Mouse (Mus musculus) MEL (cell line): Measurements from ENCODE around the gene Men1.

Experiments used
- CHD1 ChIP-seq: IDR thresholded peaks from 2 replicates; pipeline ENCODE4 v1.6.1; 2012; ENCODE audit warnings: low read depth, mild to moderate bottlenecking, inconsistent platforms, low read length, improper control_type of control experiment
- CHD2 ChIP-seq: IDR thresholded peaks from 2 replicates; pipeline ENCODE4 v1.6.1; 2011; ENCODE audit warnings: low read length, improper control_type of control experiment
- CTCF ChIP-seq, 3 experiments: IDR thresholded peaks in 2 of 3; conservative IDR thresholded peaks in 1 of 3; 2 replicates each; pipeline ENCODE4 v1.5.1; 2011 to 2012; ENCODE audit warnings: low read length in 3 of 3, low read depth in 2 of 3, mild to moderate bottlenecking in 2 of 3, improper control_type of control experiment in 1 of 3, inconsistent platforms in 1 of 3, mixed read lengths in 1 of 3, moderate library complexity in 1 of 3; ENCODE audit not compliant: control insufficient read depth in 1 of 3, insufficient read depth in 1 of 3, poor library complexity in 1 of 3, severe bottlenecking in 1 of 3
- ELF1 ChIP-seq: IDR thresholded peaks from 2 replicates; pipeline ENCODE4 v1.6.1; 2014; ENCODE audit warnings: low read depth, mild to moderate bottlenecking, inconsistent platforms, low read length, improper control_type of control experiment, moderate library complexity
- MAX ChIP-seq: IDR thresholded peaks from 2 replicates; pipeline ENCODE4 v1.6.1; 2011; ENCODE audit warnings: low read length, improper control_type of control experiment
- MYC ChIP-seq: IDR thresholded peaks from 2 replicates; pipeline ENCODE4 v1.6.1; 2011; ENCODE audit warnings: low read depth, mild to moderate bottlenecking, low read length, improper control_type of control experiment, moderate library complexity
- POLR2A ChIP-seq, 2 experiments: IDR thresholded peaks; 2 replicates each; pipeline ENCODE4 v1.6.1; 2011 to 2012; ENCODE audit warnings: low read length in 2 of 2, mild to moderate bottlenecking in 2 of 2, control low read depth in 1 of 2, improper control_type of control experiment in 1 of 2, low read depth in 1 of 2, moderate library complexity in 1 of 2; ENCODE audit not compliant: control insufficient read depth in 1 of 2, insufficient read depth in 1 of 2, poor library complexity in 1 of 2
- UBTF ChIP-seq: IDR thresholded peaks from 2 replicates; pipeline ENCODE4 v1.6.1; 2012; ENCODE audit warnings: low read depth, mild to moderate bottlenecking, inconsistent platforms, low read length, improper control_type of control experiment, moderate library complexity, borderline replicate concordance; ENCODE audit not compliant: insufficient read depth
- ZKSCAN1 ChIP-seq: IDR thresholded peaks from 2 replicates; pipeline ENCODE4 v1.6.1; 2012; ENCODE audit warnings: low read depth, mild to moderate bottlenecking, inconsistent platforms, low read length, improper control_type of control experiment, moderate library complexity

DNA sequence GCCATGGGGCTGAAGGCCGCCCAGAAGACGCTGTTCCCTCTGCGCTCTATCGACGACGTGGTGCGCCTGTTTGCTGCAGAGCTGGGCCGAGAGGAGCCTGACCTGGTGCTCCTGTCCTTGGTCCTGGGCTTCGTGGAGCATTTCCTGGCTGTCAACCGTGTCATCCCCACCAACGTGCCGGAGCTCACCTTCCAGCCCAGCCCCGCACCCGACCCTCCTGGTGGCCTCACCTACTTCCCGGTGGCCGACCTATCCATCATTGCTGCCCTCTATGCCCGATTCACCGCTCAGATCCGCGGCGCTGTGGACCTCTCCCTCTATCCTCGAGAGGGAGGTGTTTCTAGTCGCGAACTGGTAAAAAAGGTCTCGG is 664 bp downstream of the Men1 start:
- TF ChIP-seq POLR2A (IDR thresholded peaks at IDR 0.05; ENCODE audit: control insufficient read depth in 1 of 2, insufficient read depth in 1 of 2, low read depth in 1 of 2, low read length in 2 of 2, poor library complexity in 1 of 2) (no peak), CTCF (IDR thresholded peaks at IDR 0.05 in 2 of 3, conservative IDR thresholded peaks at IDR 0.05 in 1 of 3; ENCODE audit: control insufficient read depth in 1 of 3, insufficient read depth in 1 of 3, low read depth in 2 of 3, low read length in 3 of 3, poor library complexity in 1 of 3, severe bottlenecking in 1 of 3) (no peak), ELF1 (no peak), CHD2 (no peak), UBTF (no peak), MAX (no peak), MYC (no peak), ZKSCAN1 (no peak), CHD1 (no peak)
